Mouse (Mus musculus) G1E-ER4 (cell line): ENCODE results near the gene Cldn5. TPM values are rescaled to one million over a fixed set of nuclear protein-coding genes. Genes with fewer than 3 reads are reported as not detected.

Experiments
- GATA1 ChIP-seq: IDR thresholded peaks from one replicate; pipeline ENCODE4 v1.8.0; 2012; ENCODE audit warnings: low read length, inconsistent platforms
- polyA plus RNA-seq: library from polyadenylated mRNA; stranded (reverse); fragments of >175 nt; gene quantifications from 2 replicates; pipeline ENCODE4 v1.2.3, GENCODE M21; 2012

Cldn5 gene
- polyA plus RNA-seq, 1 experiment = not detected

GRCm38 (mm10) chr16:18811468-18812384, 35.1 kb downstream of the Cldn5 start, which contains the start of the genes Ufd1 and Cdc45:
Gene Ufd1, plus strand, starts transcription at chr16:18811779.
Gene Cdc45, minus strand, starts transcription at chr16:18811987.
- TF ChIP-seq GATA1 = no peak

GRCm38 (mm10) chr16:18812385-18812910, 35.8 kb downstream of the Cldn5 start:
- TF ChIP-seq GATA1 = no peak

- no peak for TF ChIP-seq GATA1
These were observed 45.7 kb downstream of the Cldn5 start for GRCm38 (mm10) chr16:18822356-18822755.

GRCm38 (mm10) chr16:18822925-18823324, 46.3 kb downstream of the Cldn5 start:
- TF ChIP-seq GATA1 = no peak

Other genes with a start within 250 kb of the Cldn5 start
- gene Tbx1, start 186.2 kb upstream of the Cldn5 start, polyA plus RNA-seq = not detected in 2 replicates
- gene Gp1bb, start 154.4 kb upstream of the Cldn5 start, polyA plus RNA-seq = not detected in 2 replicates
- not detected in 2 replicates for gene Gm49601, start 150.4 kb upstream of the Cldn5 start, polyA plus RNA-seq
- gene Sept5, start 146.9 kb upstream of the Cldn5 start, polyA plus RNA-seq = not detected in 2 replicates
- 7.2 and 11.2 TPM in 2 replicates for gene Ufd1, start 34.9 kb downstream of the Cldn5 start, polyA plus RNA-seq
- 30.2 and 30.6 TPM in 2 replicates for gene Cdc45, start 35.1 kb downstream of the Cldn5 start, polyA plus RNA-seq
- gene 2510002D24Rik, start 59.7 kb downstream of the Cldn5 start, polyA plus RNA-seq = 49.0 and 60.0 TPM in 2 replicates
- not detected in 2 replicates for gene Gm28539, start 59.7 kb downstream of the Cldn5 start, polyA plus RNA-seq
- gene Mrpl40, start 100.0 kb downstream of the Cldn5 start, polyA plus RNA-seq = 18.1 and 20.3 TPM in 2 replicates
- gene Hira, start 100.2 kb downstream of the Cldn5 start, polyA plus RNA-seq = 23.0 and 31.1 TPM in 2 replicates